Mouse (Mus musculus) liver, embryonic 12.5 days (tissue): ENCODE results near the gene Sh3rf1. TPM values are rescaled to one million over a fixed set of nuclear protein-coding genes. Genes with fewer than 3 reads are reported as not detected.
"Not testable (repeated sequence)": the region's sequence is repeated elsewhere in the genome, so short reads cannot be mapped to it uniquely, and the experiment has no call there.

Experiments
- ATAC-seq: fragments of 200-750 bp; cut with Nextera tagmentation; 2 replicates; pipeline ENCODE4 v1.8.0; 2017; ENCODE audit warnings: moderate number of reproducible peaks, mild to moderate bottlenecking, moderate library complexity
- H3K27ac ChIP-seq: fragments of 300-500 bp; sonication (generic); 2 replicates; pipeline ENCODE4 v1.5.1; 2016; ENCODE audit warnings: mild to moderate bottlenecking
- H3K27me3 ChIP-seq: fragments of 300-500 bp; sonication (generic); replicated peaks from 2 replicates; pipeline ENCODE4 v1.6.1; 2016; ENCODE audit warnings: mild to moderate bottlenecking, moderate library complexity
- H3K36me3 ChIP-seq: fragments of 300-500 bp; sonication (generic); 2 replicates; pipeline ENCODE4 v1.6.1; 2016; ENCODE audit warnings: mild to moderate bottlenecking, moderate library complexity
- H3K4me1 ChIP-seq: fragments of 300-500 bp; sonication (generic); 2 replicates; pipeline ENCODE4 v1.6.1; 2016
- H3K4me2 ChIP-seq: fragments of 300-500 bp; sonication (generic); 2 replicates; pipeline ENCODE4 v1.6.1; 2016; ENCODE audit warnings: mild to moderate bottlenecking, moderate library complexity
- H3K4me3 ChIP-seq: fragments of 300-500 bp; sonication (generic); 2 replicates; pipeline ENCODE4 v1.5.1; 2016; ENCODE audit warnings: mild to moderate bottlenecking, moderate library complexity
- H3K9ac ChIP-seq: fragments of 300-500 bp; sonication (generic); 2 replicates; pipeline ENCODE4 v1.6.1; 2016; ENCODE audit warnings: mild to moderate bottlenecking, moderate library complexity
- H3K9me3 ChIP-seq: fragments of 300-500 bp; sonication (generic); replicated peaks from 2 replicates; pipeline ENCODE4 v1.6.1; 2016; ENCODE audit warnings: mild to moderate bottlenecking, moderate library complexity
- WGBS: fragments of 180-500 bp; shearing (Covaris S2); methylation state at CpG from one replicate; pipeline ENCODE4 v1.1.7; 2016; ENCODE audit not compliant: insufficient replicate concordance; 5-methylcytosine and 5-hydroxymethylcytosine counted together
- polyA plus RNA-seq: library from polyadenylated mRNA; unstranded; fragments of >200 nt; fragmentation: Nextera tagmentation; extraction: Ambion mirVana; gene quantifications from 2 replicates; pipeline ENCODE4 v1.2.1, GENCODE M21; 2016

Sh3rf1 gene
- polyA plus RNA-seq, 1 experiment from 2014 or later, result 2.8 TPM

GRCm38 (mm10) chr8:61397755-61398154, 174.1 kb downstream of the Sh3rf1 start:
- no peaks in the 10 kb centered on the region for H3K27me3 ChIP-seq
- no peak overlapping the region for H3K4me2 ChIP-seq
- peak; percentile 42 for ATAC-seq
- WGBS, result 54% methylated on average over 7 of the region's 7 CpGs
- H3K27ac ChIP-seq, result no peak overlapping the region
- peaks cover 16% of the 10 kb centered on the region for H3K4me1 ChIP-seq
- 0 out of 2 replicates have a peak, but pooled peaks cover 4% of the 10 kb centered on the region for H3K36me3 ChIP-seq
- H3K4me3 ChIP-seq, result no peak overlapping the region
- H3K9ac ChIP-seq, result no peak overlapping the region
- no peaks in the 10 kb centered on the region for H3K9me3 ChIP-seq

GRCm38 (mm10) chr8:61402861-61403260, 179.2 kb downstream of the Sh3rf1 start:
- Histone ChIP-seq H3K27me3 (no peaks in the 10 kb centered on the region), H3K4me2 (no peak overlapping the region), H3K4me3 (no peak overlapping the region), H3K36me3 (no peaks in the 10 kb centered on the region), H3K9me3 (no peaks in the 10 kb centered on the region), H3K27ac (peak overlapping the region; percentile 16; the same call in 1 of the 2 replicates), H3K4me1 (peaks cover 2% of the 10 kb centered on the region), H3K9ac (no peak overlapping the region)
- 0 out of 2 replicates have a peak, but pooled peaks have one; percentile 32 for ATAC-seq
- 64% methylated on average over 7 of the region's 7 CpGs for WGBS

GRCm38 (mm10) chr8:61403266-61404177, 179.8 kb downstream of the Sh3rf1 start:
- Histone ChIP-seq H3K27ac (no peak overlapping the region), H3K4me3 (no peak overlapping the region), H3K36me3 (no peaks in the 10 kb centered on the region), H3K27me3 (no peaks in the 10 kb centered on the region), H3K4me2 (no peak overlapping the region), H3K9me3 (no peaks in the 10 kb centered on the region), H3K4me1 (no peaks in the 10 kb centered on the region), H3K9ac (no peak overlapping the region)
- 0 out of 2 replicates have a peak, but pooled peaks have one; percentile 40 for ATAC-seq
- 41% methylated on average over 6 of the region's 6 CpGs for WGBS

GRCm38 (mm10) chr8:61404178-61404560, 180.5 kb downstream of the Sh3rf1 start:
- no peaks in the 10 kb centered on the region for H3K4me1 ChIP-seq
- H3K27ac ChIP-seq, result no peak overlapping the region
- ATAC-seq, result no peak
- H3K9me3 ChIP-seq, result no peaks in the 10 kb centered on the region
- no peak overlapping the region for H3K4me2 ChIP-seq
- no peak overlapping the region for H3K9ac ChIP-seq
- WGBS, result 66% methylated on average over 3 of the region's 3 CpGs
- H3K36me3 ChIP-seq, result no peaks in the 10 kb centered on the region
- no peak overlapping the region for H3K4me3 ChIP-seq
- no peaks in the 10 kb centered on the region for H3K27me3 ChIP-seq

- Histone ChIP-seq H3K27me3 (no peaks in the 10 kb centered on the region), H3K9me3 (no peaks in the 10 kb centered on the region), H3K4me3 (no peak overlapping the region), H3K4me1 (no peaks in the 10 kb centered on the region), H3K36me3 (no peaks in the 10 kb centered on the region), H3K27ac (no peak overlapping the region), H3K4me2 (no peak overlapping the region), H3K9ac (no peak overlapping the region)
- 83% methylated on average over 4 of the region's 4 CpGs for whole genome bisulfite sequencing
- ATAC-seq, result no peak
These were observed 185.4 kb downstream of the Sh3rf1 start for GRCm38 (mm10) chr8:61409081-61409480.

DNA sequence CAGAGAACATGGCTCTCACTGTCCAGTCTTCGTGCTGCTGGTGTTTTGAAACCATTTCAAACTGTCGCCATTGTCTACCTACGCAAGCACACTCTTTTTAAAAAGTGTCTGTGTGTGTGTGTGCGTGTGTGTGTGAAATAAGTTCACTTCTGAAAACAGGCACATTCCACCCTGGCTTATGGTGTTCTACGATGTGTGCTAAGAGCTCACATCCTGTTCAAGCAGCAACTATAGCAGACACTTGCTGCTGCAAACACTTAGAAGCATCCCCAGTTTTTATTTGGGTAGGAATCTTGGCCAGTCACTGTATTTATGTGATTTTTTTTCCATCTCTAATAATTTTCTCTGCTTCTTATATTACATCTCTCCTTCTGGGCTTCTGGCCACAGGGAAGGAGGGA, 186.0 kb downstream of the Sh3rf1 start:
- H3K36me3 ChIP-seq, H3K4me1 ChIP-seq, H3K27me3 ChIP-seq, H3K4me2 ChIP-seq, H3K4me3 ChIP-seq, H3K9me3 ChIP-seq, ATAC-seq, H3K9ac ChIP-seq, H3K27ac ChIP-seq: not testable (repeated sequence)
- 74% methylated on average over 5 of the region's 5 CpGs for WGBS

GRCm38 (mm10) chr8:61419521-61419920, 195.8 kb downstream of the Sh3rf1 start:
- Histone ChIP-seq H3K4me3 (no peak overlapping the region), H3K36me3 (no peaks in the 10 kb centered on the region), H3K27ac (no peak overlapping the region), H3K9ac (no peak overlapping the region), H3K4me2 (no peak overlapping the region), H3K27me3 (no peaks in the 10 kb centered on the region), H3K4me1 (0 out of 2 replicates have a peak, but pooled peaks cover 5% of the 10 kb centered on the region), H3K9me3 (no peaks in the 10 kb centered on the region)
- WGBS, result 72% methylated on average over 3 of the region's 3 CpGs
- ATAC-seq, result no peak

DNA sequence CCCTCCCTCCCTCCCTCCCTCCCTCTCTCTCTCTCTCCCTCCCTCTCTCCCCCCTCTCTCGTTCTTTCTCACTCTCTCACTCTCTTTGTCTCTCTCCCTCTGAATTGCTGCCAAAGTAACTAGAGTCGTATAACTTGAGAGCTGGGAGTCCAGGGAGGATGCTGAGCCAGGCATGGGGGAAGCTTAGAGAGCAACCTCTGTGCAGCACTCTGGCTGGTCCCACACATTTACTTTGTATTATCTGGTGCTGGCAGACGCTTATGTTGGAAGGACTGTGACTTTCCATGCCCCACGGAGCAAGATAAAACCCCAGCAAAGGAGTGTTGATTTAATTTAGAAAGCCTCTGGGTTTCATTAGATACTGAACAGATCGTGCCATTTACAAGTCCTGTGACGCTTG, 196.5 kb downstream of the Sh3rf1 start:
- Histone ChIP-seq H3K27me3 (no peaks in the 10 kb centered on the region), H3K36me3 (no peaks in the 10 kb centered on the region), H3K27ac (no peak overlapping the region), H3K4me2 (no peak overlapping the region), H3K4me3 (no peak overlapping the region), H3K9me3 (no peaks in the 10 kb centered on the region), H3K9ac (no peak overlapping the region), H3K4me1 (0 out of 2 replicates have a peak, but pooled peaks cover 5% of the 10 kb centered on the region)
- 26% methylated on average over 5 of the region's 6 CpGs for WGBS
- ATAC-seq, result no peak

DNA sequence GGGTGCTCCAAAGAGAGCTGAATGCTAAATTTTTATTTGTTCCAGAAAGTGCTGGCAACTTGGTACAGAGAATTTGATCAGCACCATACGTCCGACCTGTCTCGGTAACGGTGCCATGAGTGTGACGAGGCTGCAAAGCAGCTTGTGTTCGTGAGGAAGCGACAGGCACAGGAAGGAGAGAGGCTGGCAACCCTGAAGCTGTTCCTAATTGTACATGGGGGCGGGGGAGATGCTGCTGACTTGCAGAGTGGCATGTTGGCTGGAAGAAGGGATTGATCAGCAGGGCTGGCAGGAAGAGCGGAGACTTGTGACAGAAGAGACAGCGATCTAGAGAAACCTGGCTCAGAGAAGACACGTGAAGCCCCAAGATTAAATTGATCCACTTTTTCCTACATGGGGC, 197.9 kb downstream of the Sh3rf1 start:
- no peak for ATAC-seq
- Histone ChIP-seq H3K4me1 (peaks cover 18% of the 10 kb centered on the region; the same call in 1 of the 2 replicates), H3K27ac (no peak overlapping the region), H3K4me3 (no peak overlapping the region), H3K4me2 (no peak overlapping the region), H3K9me3 (no peaks in the 10 kb centered on the region), H3K36me3 (no peaks in the 10 kb centered on the region), H3K9ac (no peak overlapping the region), H3K27me3 (no peaks in the 10 kb centered on the region)
- 79% methylated on average over 11 of the region's 11 CpGs for WGBS

DNA sequence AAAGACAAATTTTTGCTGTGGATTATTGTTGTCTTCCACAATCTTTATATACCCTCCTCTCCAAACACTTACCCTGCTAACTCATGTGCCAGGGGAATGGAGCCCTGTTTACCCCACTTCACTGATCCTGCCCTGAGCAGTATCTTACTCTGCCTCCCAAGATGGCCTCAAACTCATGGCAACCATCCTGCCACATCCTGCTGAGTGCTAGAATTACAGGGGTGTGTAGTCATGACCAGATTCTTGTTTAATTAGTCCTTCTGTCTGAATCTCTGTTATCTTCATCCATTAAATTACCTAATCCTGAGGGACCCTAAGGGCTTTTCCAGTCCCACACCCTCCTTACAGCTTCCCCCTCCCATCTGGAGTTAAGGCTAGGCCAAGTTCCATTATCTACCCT, 201.5 kb downstream of the Sh3rf1 start:
- H3K4me2 ChIP-seq, result no peak overlapping the region
- H3K4me1 ChIP-seq, result peaks cover 22% of the 10 kb centered on the region
- H3K27ac ChIP-seq, result no peak overlapping the region
- H3K27me3 ChIP-seq, result no peaks in the 10 kb centered on the region
- H3K36me3 ChIP-seq, result no peaks in the 10 kb centered on the region
- H3K9ac ChIP-seq, result no peak overlapping the region
- ATAC-seq, result no peak
- H3K9me3 ChIP-seq, result no peaks in the 10 kb centered on the region
- H3K4me3 ChIP-seq, result no peak overlapping the region

DNA sequence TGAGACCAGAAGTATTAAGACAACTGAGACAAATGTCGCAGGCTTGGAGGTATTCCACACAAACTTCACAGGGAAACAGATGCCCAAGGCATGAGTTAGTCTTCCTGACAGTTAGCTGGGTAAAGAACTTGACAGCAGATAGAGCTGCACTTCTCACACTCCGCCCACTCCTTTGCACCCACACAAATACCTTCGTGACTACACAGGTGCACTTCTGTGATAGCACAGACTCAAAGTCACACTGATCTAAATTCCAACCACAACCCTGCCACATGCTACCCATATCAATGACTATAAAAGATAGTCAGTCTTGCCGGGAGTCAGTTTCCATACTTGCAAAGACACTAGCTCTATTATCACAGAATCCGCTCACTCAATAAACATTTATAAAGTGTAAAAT, 202.4 kb downstream of the Sh3rf1 start:
- Histone ChIP-seq H3K9me3 (no peaks in the 10 kb centered on the region), H3K4me1 (peaks cover 19% of the 10 kb centered on the region), H3K9ac (no peak overlapping the region), H3K27ac (no peak overlapping the region), H3K4me2 (no peak overlapping the region), H3K36me3 (no peaks in the 10 kb centered on the region), H3K27me3 (no peaks in the 10 kb centered on the region), H3K4me3 (no peak overlapping the region)
- WGBS, result 32% methylated on average over 5 of the region's 5 CpGs
- ATAC-seq, result peak; percentile 62

- Histone ChIP-seq H3K27ac (no peak overlapping the region), H3K9ac (no peak overlapping the region), H3K4me1 (peaks cover 19% of the 10 kb centered on the region), H3K36me3 (no peaks in the 10 kb centered on the region), H3K4me3 (no peak overlapping the region), H3K4me2 (no peak overlapping the region), H3K27me3 (no peaks in the 10 kb centered on the region), H3K9me3 (no peaks in the 10 kb centered on the region)
- no peak for ATAC-seq
- 35% methylated on average over 5 of the region's 5 CpGs for WGBS
These were observed 203.0 kb downstream of the Sh3rf1 start for GRCm38 (mm10) chr8:61426671-61427070.
